ENCODE assay signal across 18 mouse cellular contexts in the genomic region with DNA sequence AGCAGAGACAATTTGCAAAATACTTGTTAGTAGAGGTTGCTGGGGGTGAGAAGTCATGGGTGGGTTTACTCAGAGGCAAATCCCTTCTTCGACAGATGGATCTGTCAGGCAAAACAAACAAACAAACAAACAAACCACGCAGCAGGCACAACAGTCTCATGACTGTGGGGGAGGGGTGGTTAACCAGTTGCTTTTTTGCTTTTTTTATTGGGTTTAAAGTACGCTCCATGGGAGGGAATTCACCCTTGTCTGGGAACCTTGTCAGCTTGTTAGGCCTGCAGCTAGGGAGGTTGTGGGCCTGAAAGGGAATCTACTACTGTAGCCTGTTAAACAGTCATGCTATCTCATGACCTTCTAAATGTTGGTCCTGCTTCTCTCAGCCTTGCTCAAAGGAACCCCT.
"Had no signal": no experiment of that assay in that cellular context is flagged by ENCODE, and none has a peak within 500 bp of the region (broad histone marks: within the 10 kb centered on the region; RNA-seq: fewer than 3 reads in every experiment).

No protein-coding gene starts in this region.

- H3K4me1 ChIP-seq: kidney, embryonic 15.5 days; midbrain, embryonic 12.5 days had no signal

- H3K4me3 ChIP-seq: kidney, embryonic 15.5 days; limb, embryonic 12.5 days; limb, embryonic 15.5 days; midbrain, embryonic 12.5 days had no signal

- H3K27ac ChIP-seq: hindbrain, postnatal 0 days; kidney, embryonic 15.5 days; limb, embryonic 12.5 days; limb, embryonic 15.5 days; liver, embryonic 14.5 days; macrophage; midbrain, embryonic 12.5 days; stomach, postnatal 0 days had no signal

- H3K4me2 ChIP-seq: kidney, embryonic 15.5 days; limb, embryonic 12.5 days; limb, embryonic 15.5 days; liver, embryonic 11.5 days; lung, embryonic 14.5 days; midbrain, embryonic 12.5 days had no signal

- H3K27me3 ChIP-seq: kidney, embryonic 15.5 days; limb, embryonic 12.5 days; limb, embryonic 15.5 days; midbrain, embryonic 12.5 days had no signal

- H3K9ac ChIP-seq: kidney, embryonic 15.5 days; limb, embryonic 12.5 days; limb, embryonic 15.5 days; liver, embryonic 14.5 days; liver, postnatal 0 days; lung, embryonic 14.5 days; midbrain, embryonic 12.5 days had no signal

- H3K9me3 ChIP-seq: kidney, embryonic 15.5 days; limb, embryonic 15.5 days; midbrain, embryonic 12.5 days had no signal

- ATAC-seq: hindbrain, postnatal 0 days; inflammation-experienced regulatory T-cells, adult 6 months; liver, postnatal 0 days; lung, postnatal 0 days had no signal

- DNase-seq: left cerebral cortex, postnatal 4 days; liver, postnatal 0 days; lung, embryonic 14.5 days; right cerebral cortex, postnatal 4 days; thymus, adult 2 months; thymus, postnatal 14 days; thymus, postnatal 4 days had no signal

- H3K36me3 ChIP-seq: kidney, embryonic 15.5 days; limb, embryonic 12.5 days; limb, embryonic 15.5 days; midbrain, embryonic 12.5 days had no signal
